Mouse (Mus musculus) cortical plate, adult 2 months (tissue): ENCODE results near the gene Ngfr. TPM values are rescaled to one million over a fixed set of nuclear protein-coding genes. Genes with fewer than 3 reads are reported as not detected.

ENCODE experiments used
- H3K27ac ChIP-seq: fragments of 200-500 bp; 2 replicates; pipeline ENCODE4 v1.5.1; 2012; ENCODE audit warnings: low read length, control low read depth, inconsistent platforms; ENCODE audit not compliant: insufficient read depth
- H3K4me1 ChIP-seq: fragments of 200-500 bp; 2 replicates; pipeline ENCODE4 v1.6.1; 2011; ENCODE audit warnings: low read length; ENCODE audit not compliant: control insufficient read depth, insufficient read depth
- H3K4me3 ChIP-seq: fragments of 200-500 bp; 2 replicates; pipeline ENCODE4 v1.5.1; 2011; ENCODE audit warnings: mild to moderate bottlenecking, low read length, control low read depth; ENCODE audit not compliant: insufficient read depth
- CTCF ChIP-seq: fragments of 200-500 bp; IDR thresholded peaks from 2 replicates; pipeline ENCODE4 v1.5.1; 2011; ENCODE audit warnings: mild to moderate bottlenecking, control low read depth, low read length; ENCODE audit not compliant: insufficient read depth; ENCODE audit errors: extremely low read depth
- POLR2A ChIP-seq: fragments of 200-500 bp; IDR thresholded peaks from 2 replicates; pipeline ENCODE4 v1.6.1; 2011; ENCODE audit warnings: mild to moderate bottlenecking, low read length, control low read depth; ENCODE audit not compliant: insufficient read depth; ENCODE audit errors: extremely low read depth
- polyA plus RNA-seq: library from polyadenylated mRNA; depleted of rRNA; stranded (reverse); fragments of >200 nt; gene quantifications from 2 replicates; pipeline ENCODE4 v1.2.3, GENCODE M21; 2012

Gene Ngfr
- polyA plus RNA-seq, 1 experiment: 0.86 TPM

- Histone ChIP-seq H3K4me1 (no peaks in the 10 kb centered on the region), H3K27ac (no peak overlapping the region), H3K4me3 (no peak overlapping the region)
- TF ChIP-seq POLR2A (no peak), CTCF (no peak)
Measured at GRCm38 (mm10) chr11:95596150-95596515, 8.6 kb upstream of the Ngfr start.

- TF ChIP-seq CTCF: no peak
- TF ChIP-seq POLR2A: no peak
- no peak overlapping the region for H3K4me3 ChIP-seq
Measured at GRCm38 (mm10) chr11:95595438-95596149, 8.1 kb upstream of the Ngfr start.

DNA sequence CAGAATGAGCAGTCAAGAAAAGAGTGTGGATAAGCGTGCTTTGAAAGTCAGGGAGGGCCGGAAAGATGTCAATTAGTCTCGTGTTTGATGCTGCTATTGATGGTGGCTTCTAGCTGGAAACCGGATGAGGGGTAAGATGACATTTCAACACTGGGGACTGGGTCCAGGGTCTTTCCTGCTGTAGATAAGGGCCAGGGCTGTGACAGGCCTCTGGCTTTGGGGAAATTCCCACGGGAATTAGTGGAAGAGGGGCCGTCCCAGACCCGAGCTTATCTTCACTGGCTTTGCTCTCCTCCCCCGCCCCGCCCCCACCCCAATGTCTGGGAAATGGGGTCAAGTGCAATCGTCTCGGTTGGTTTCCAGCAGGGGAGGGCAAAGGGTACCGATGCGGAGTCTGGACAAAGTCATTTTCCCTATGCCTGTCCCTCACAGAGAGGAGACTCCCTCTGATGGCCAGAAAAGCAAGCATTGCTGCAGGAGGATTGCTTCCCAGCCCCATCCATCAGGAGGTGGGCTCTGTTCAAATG lies 7.2 kb upstream of the Ngfr start:
- no peak for TF ChIP-seq CTCF
- TF ChIP-seq POLR2A: no peak

More at GRCm38 (mm10) chr11:95595438-95596149, 8.1 kb upstream of the Ngfr start:
- H3K27ac ChIP-seq: no peak overlapping the region
- H3K4me1 ChIP-seq: no peaks in the 10 kb centered on the region

DNA sequence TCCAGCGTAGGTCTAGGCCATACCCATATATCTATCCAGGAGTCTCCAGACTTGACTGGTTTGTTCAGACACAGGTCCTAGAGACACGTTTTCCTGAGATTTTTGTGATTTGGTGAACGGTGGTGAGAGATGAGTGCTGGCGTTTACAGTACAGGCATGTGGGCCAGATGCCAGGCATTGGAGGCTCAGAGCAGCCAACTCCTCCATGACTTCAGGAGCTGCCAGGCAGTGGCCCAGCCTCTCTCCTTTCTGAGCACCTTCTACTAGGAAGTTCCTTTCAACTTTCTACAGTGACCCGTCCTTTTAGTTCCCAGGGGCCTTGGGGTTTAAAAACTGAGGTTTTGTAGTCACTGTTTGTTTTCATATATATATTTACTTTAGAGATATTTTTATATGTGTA lies 6.0 kb upstream of the Ngfr start:
- H3K4me3 ChIP-seq: no peak overlapping the region
- TF ChIP-seq CTCF (no peak), POLR2A (no peak)
- no peak overlapping the region for H3K27ac ChIP-seq
- H3K4me1 ChIP-seq: no peaks in the 10 kb centered on the region

More for the DNA sequence above, 7.2 kb upstream of the Ngfr start:
- Histone ChIP-seq H3K4me3 (no peak overlapping the region), H3K27ac (no peak overlapping the region), H3K4me1 (no peaks in the 10 kb centered on the region)

DNA sequence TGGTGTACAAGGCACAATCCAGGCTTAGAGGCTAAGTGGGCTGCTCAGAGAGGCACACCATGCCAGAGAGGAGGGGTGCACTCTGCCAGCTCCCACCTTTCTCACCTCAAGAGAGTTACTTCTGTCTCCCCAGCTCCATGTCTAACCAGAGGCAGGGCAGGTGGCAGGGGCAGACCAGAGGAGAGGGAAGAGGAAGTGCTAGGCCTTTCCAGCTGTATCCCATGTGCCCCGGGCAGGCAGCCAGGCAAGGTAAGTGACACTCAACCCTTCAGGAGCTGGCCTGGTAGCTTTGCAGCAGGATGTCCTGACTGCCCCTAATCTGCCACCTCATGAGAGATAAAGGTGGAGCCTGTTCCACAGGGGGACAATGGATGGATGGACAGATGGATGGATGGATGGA lies 5.2 kb upstream of the Ngfr start:
- Histone ChIP-seq H3K27ac (no peak overlapping the region), H3K4me1 (no peaks in the 10 kb centered on the region), H3K4me3 (no peak overlapping the region)
- TF ChIP-seq POLR2A (no peak), CTCF (no peak)

DNA sequence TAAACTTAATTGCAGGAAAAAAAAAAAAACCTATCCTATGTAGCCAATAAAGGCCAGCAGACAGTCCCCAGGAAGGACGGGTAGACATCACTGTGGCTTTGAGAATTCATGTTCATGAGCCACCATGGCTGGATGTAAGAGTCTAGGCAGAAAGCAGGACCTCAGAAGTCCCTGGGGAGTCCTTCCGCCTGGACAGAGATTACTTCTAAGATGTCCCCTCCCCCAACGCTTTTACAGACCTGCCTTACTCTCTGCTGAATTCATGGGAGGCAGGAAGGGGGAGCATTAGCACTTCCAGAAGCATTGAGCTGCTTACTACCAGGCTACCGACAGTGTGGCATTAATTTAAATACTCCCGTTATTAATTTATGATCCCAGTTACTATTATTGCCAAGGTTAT lies 1.7 kb upstream of the Ngfr start:
- no peaks in the 10 kb centered on the region for H3K4me1 ChIP-seq
- no peak overlapping the region for H3K27ac ChIP-seq
- H3K4me3 ChIP-seq: no peak overlapping the region
- TF ChIP-seq POLR2A (no peak), CTCF (no peak)

- Histone ChIP-seq H3K27ac (no peak overlapping the region), H3K4me1 (no peaks in the 10 kb centered on the region), H3K4me3 (peak overlapping the region; percentile 10; the same call in 1 of the 2 replicates)
- TF ChIP-seq CTCF: no peak
- TF ChIP-seq POLR2A: no peak
Measured at GRCm38 (mm10) chr11:95586751-95587422, 648 bp downstream of the Ngfr start.

DNA sequence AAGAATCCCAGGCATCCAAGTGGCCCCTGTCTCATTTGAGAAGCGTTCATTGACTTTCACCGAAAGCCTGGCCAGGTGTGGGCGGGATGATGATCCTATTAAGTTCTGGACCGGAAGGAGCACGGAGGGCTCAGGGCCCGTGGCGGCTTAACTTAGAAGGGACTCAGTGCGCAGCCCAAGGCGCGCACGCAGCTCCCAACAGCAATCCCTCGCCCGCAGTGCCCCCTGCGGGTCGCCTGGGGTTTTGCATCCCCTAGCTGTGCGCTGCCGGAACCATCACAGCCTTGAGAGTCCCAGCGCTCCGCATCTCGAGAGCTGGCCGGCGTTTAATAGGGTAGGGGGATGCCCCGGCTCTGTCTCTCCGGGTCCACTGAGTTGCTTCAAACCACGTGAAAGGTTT lies 1.4 kb downstream of the Ngfr start:
- TF ChIP-seq POLR2A: no peak
- peak; percentile 56 for TF ChIP-seq CTCF
- Histone ChIP-seq H3K27ac (no peak overlapping the region), H3K4me1 (no peaks in the 10 kb centered on the region), H3K4me3 (peak overlapping the region; percentile 10; the same call in 1 of the 2 replicates)

DNA sequence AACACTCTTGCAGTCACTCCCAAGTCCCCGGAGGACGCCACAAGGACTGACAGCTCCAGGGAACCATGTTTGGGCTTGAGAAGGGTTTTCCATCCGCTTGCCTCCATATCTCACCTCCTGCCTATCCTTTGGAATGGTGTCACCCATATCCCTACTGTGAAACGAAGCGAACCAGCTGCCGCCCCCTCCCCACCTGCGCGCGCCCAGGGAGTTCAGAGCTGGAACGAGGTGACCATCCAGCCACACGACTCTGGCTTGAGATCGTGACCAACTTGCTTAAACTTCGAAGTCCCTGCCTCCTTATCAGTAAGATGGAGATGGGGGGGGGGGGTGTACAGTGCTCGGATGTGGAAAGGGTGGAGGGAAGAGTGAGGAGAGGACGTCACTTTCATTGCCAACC lies 1.9 kb downstream of the Ngfr start:
- no peaks in the 10 kb centered on the region for H3K4me1 ChIP-seq
- TF ChIP-seq POLR2A (no peak), CTCF (no peak)
- no peak overlapping the region for H3K27ac ChIP-seq
- H3K4me3 ChIP-seq: no peak overlapping the region

DNA sequence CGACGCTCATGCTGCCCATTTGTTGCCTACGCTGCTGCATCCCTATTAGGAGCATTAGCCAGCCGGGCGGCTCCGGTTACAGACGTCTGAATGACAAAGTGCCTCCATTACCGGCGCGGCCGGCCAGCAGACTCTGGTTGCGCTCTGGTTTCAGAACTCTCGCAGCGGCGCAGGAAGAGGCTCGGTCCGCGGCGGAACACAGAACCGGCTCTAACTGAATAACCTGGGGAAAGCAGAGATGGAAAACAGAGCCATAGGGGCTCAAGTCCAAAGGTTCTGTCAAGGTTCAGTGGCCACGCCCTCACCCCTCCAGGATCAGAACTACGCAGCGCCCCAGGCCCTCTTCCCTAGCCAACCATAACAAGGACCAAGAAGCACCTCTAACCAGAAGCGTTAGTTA lies 2.3 kb downstream of the Ngfr start:
- Histone ChIP-seq H3K4me1 (no peaks in the 10 kb centered on the region), H3K27ac (no peak overlapping the region), H3K4me3 (no peak overlapping the region)
- no peak for TF ChIP-seq POLR2A
- no peak for TF ChIP-seq CTCF
